Mouse (Mus musculus) myocyte (in vitro differentiated cells): ENCODE measurements around the gene Pcx.

ENCODE experiments used
- MAX ChIP-seq: IDR thresholded peaks from one replicate; pipeline ENCODE4 v1.6.1; 2011; ENCODE audit warnings: low read depth, mild to moderate bottlenecking, control low read depth
- POLR2A ChIP-seq: IDR thresholded peaks from one replicate; pipeline ENCODE4 v1.6.1; 2011; ENCODE audit warnings: low read depth, mild to moderate bottlenecking, control low read depth, moderate library complexity; ENCODE audit not compliant: insufficient read length
- POLR2AphosphoS2 ChIP-seq: IDR thresholded peaks from one replicate; pipeline ENCODE4 v1.6.1; 2011; ENCODE audit warnings: low read depth, control low read depth; ENCODE audit not compliant: insufficient read length
- TCF3 ChIP-seq: IDR thresholded peaks from one replicate; pipeline ENCODE4 v1.6.1; 2011; ENCODE audit warnings: low read depth, control low read depth; ENCODE audit not compliant: insufficient read length
- USF1 ChIP-seq: IDR thresholded peaks from one replicate; pipeline ENCODE4 v1.6.1; 2011; ENCODE audit warnings: low read depth, mild to moderate bottlenecking, control low read depth, moderate library complexity

- TF ChIP-seq POLR2A (no peak), MAX (no peak), POLR2AphosphoS2 (no peak), USF1 (no peak), TCF3 (no peak)
These were observed 32.1 kb upstream of the Pcx start for GRCm38 (mm10) chr19:4478190-4478516.
